Mouse (Mus musculus) right cerebral cortex, postnatal 14 days (tissue): ENCODE measurements at regions not wholly inside any gene's neighbourhood (a gene's known extent, or its start where the extent isn't known, plus 50 kb on each side); places are given as distances from the start of the nearest gene placed in this dataset.

ENCODE experiments used
- DNase-seq: peaks from one replicate; pipeline ENCODE4 v3.0.0; 2022

- DNase-seq = no peak
Observed at GRCm38 (mm10) chr10:21740256-21740655, 141.7 kb upstream of the Sgk1 start.

- DNase-seq = no peak
Observed at GRCm38 (mm10) chr10:21741575-21741974, 140.4 kb upstream of the Sgk1 start.

- DNase-seq = no peak
Observed at GRCm38 (mm10) chr10:21741976-21742745, 139.8 kb upstream of the Sgk1 start.

- no peak for DNase-seq
Observed at GRCm38 (mm10) chr10:21743396-21743795, 138.6 kb upstream of the Sgk1 start.

- DNase-seq = no peak
Observed at GRCm38 (mm10) chr10:21744341-21744955, 137.5 kb upstream of the Sgk1 start.

- DNase-seq = no peak
Observed at GRCm38 (mm10) chr10:21745940-21746487, 136.0 kb upstream of the Sgk1 start.

GRCm38 (mm10) chr10:21746713-21747112, 135.3 kb upstream of the Sgk1 start:
- no peak for DNase-seq

GRCm38 (mm10) chr10:21751326-21751725, 130.7 kb upstream of the Sgk1 start:
- DNase-seq = no peak

GRCm38 (mm10) chr10:21752392-21752791, 129.6 kb upstream of the Sgk1 start:
- no peak for DNase-seq

- no peak for DNase-seq
Observed at GRCm38 (mm10) chr10:21754763-21755548, 127.0 kb upstream of the Sgk1 start.

GRCm38 (mm10) chr10:21755717-21756116, 126.3 kb upstream of the Sgk1 start:
- no peak for DNase-seq

- no peak for DNase-seq
Observed at GRCm38 (mm10) chr10:21756811-21757210, 125.2 kb upstream of the Sgk1 start.

GRCm38 (mm10) chr10:21758122-21758521, 123.9 kb upstream of the Sgk1 start:
- no peak for DNase-seq

- DNase-seq = peak; percentile 37
Observed at GRCm38 (mm10) chr10:21762516-21762915, 119.5 kb upstream of the Sgk1 start.

- DNase-seq = peak; percentile 8
Observed at GRCm38 (mm10) chr10:21763017-21763964, 118.7 kb upstream of the Sgk1 start.

- DNase-seq = no peak
Observed at GRCm38 (mm10) chr10:21764090-21764489, 117.9 kb upstream of the Sgk1 start.

GRCm38 (mm10) chr10:21764891-21765290, 117.1 kb upstream of the Sgk1 start:
- no peak for DNase-seq

- no peak for DNase-seq
Observed at GRCm38 (mm10) chr10:21773548-21773947, 108.4 kb upstream of the Sgk1 start.

GRCm38 (mm10) chr10:21775441-21775840, 106.5 kb upstream of the Sgk1 start:
- DNase-seq = no peak

- DNase-seq = no peak
Observed at GRCm38 (mm10) chr10:21775911-21776761, 105.8 kb upstream of the Sgk1 start.

GRCm38 (mm10) chr10:21776762-21777080, 105.3 kb upstream of the Sgk1 start:
- DNase-seq = no peak
